Mouse (Mus musculus) testis, adult 2 months (tissue): Measurements from ENCODE around the gene Tbc1d1.

ENCODE experiments used
- CTCF ChIP-seq: fragments of 200-500 bp; IDR thresholded peaks from 2 replicates; pipeline ENCODE4 v1.5.1; 2012; ENCODE audit warnings: low read depth, mild to moderate bottlenecking, inconsistent platforms, low read length, moderate library complexity; ENCODE audit not compliant: control insufficient read depth, insufficient read depth, insufficient replicate concordance
- POLR2A ChIP-seq: fragments of 200-500 bp; IDR thresholded peaks from 2 replicates; pipeline ENCODE4 v1.6.1; 2012; ENCODE audit warnings: low read depth, mild to moderate bottlenecking, inconsistent platforms, low read length, moderate library complexity; ENCODE audit not compliant: control insufficient read depth

GRCm38 (mm10) chr5:64380698-64381375 is 224.7 kb downstream of the Tbc1d1 start:
- no peak for TF ChIP-seq CTCF
- TF ChIP-seq POLR2A, result peak; percentile 21; the same call in 1 of the 2 replicates
